Mouse (Mus musculus) frontal cortex, adult 2 months (tissue): ENCODE measurements around the gene Cd68. TPM values are rescaled to one million over a fixed set of nuclear protein-coding genes. Genes with fewer than 3 reads are reported as not detected.

Source experiments
- DNase-seq, 2 experiments: peaks; one replicate each; pipeline ENCODE4 v3.0.0; 2022; ENCODE audit warnings: low spot score in 1 of 2; ENCODE audit errors: extremely low spot score in 1 of 2
- polyA plus RNA-seq: library from polyadenylated mRNA; depleted of rRNA; stranded (reverse); fragments of >200 nt; gene quantifications from 2 replicates; pipeline ENCODE4 v1.2.3, GENCODE M21; 2012

The Cd68 gene
- polyA plus RNA-seq, 1 experiment = 13.7 TPM

DNA sequence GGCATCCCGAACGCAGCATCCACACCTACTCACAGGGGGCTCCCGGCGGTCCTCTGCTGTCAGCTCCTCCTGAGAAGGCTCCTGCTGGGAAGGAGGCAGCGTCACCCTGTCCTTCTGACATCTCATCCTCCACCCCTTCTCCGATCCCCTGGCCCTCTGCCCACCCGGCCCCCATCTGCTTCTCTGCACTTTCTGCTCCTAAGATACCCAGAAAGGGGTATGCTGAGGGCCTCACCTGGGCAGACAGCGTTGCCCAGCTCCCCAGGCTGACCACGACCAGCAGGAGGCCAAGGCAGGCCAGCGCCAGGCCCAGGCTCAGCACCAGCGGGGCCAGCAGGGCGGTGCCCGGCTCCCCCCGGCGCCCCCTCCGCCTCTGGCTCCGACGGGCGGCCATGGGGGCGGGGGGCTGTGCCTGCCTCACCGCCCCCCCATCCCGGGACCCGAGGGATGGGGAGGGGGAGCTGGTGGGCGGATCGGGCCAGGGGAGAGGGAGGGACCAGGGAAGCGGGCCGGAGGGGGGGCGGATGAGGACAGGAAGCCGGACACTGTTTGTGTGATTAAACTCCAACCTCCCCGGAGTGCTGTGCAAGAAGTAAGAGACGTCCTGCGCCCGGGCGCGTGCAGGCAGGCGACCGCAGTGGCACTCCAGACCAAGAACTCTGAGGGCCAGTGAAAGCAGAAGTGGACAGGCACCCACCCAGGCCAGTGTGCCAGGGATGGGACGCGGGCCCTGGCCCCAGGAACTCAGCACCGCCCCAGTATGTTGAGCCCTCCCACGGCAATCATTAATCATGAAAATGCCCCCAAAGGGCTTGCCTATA, 29.6 kb upstream of the Cd68 start, which contains the start of the genes Tnfsf12 and Tnfsfm13:
TSS of gene Tnfsf12 (minus strand) at position 489 of the 821 bp plus-strand sequence.
TSS of gene Tnfsfm13 (minus strand) at position 738 of the 821 bp plus-strand sequence.
- peak in 1 of 2 experiments; percentile 20 for DNase-seq

GRCm38 (mm10) chr11:69695046-69695360, 29.1 kb upstream of the Cd68 start:
- peak in 1 of 2 experiments; percentile 67 for DNase-seq

- no peak for DNase-seq
Measured at GRCm38 (mm10) chr11:69693421-69693965, 27.5 kb upstream of the Cd68 start.

DNA sequence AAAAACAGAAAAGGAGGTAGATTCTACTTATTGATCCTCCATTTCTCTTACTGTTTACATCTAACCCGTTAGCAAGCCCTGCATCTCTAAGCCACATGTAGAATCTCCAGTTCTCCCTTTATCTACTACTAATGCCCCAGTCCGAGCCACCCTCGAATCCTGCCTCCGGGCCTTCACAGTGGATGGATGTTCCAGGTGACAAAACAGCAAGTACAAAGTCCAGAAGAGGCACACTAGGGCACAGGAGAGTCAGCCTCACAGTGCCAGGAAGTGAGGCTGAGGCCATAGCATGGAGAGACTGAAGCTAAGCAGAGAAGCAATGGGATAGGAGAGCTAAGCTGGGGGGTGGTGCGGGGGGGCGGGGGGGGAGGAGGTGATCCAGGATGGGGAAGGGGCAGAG, 26.9 kb upstream of the Cd68 start:
- DNase-seq = no peak

DNA sequence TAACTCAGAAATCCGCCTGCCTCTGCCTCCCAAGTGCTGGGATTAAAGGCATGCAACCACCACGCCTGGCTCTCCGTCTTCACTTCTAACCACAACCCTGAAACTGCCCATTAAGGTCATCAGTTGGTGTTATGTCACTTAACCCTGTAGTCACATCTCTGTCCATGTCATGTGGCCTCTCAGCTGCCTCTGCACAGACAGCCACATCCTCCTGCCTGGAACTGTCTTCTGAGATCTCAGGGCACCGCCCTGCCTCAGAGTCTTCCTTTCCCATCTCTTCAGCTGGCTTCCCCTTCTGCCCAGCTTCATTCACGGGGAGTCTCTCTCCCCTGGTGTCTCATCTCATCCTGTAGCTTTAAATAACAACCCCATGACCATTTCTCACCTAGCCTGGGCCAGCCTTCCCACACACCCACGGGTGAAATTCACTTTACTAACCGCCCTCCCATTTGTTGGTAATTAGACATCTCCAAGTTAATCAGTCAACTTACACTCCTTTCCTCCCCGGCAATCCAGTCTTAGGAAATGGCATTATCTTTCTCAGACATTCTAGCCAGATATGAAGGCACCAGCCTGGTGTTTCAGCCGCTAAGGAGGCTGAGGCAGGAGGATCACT, 26.4 kb upstream of the Cd68 start:
- no peak for DNase-seq

DNA sequence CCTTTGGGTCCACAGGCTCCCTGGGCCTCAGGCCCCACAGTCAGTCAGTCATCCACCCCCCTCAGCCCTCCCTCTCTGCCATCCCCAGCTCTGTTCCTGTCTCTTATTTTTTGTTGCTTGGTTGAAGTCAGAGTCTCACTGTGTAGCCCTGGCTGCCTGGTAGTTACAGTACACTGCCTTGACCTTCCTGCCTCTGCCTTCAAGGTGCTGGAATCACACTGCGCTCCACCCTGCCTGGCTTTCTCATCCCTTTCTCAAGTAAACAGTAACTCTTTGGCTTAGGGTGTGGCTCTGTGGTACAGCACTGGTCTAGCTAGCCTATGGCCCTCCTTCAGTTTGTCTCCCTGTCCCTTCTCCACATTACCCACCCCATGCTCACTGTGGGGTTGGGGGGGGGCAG, 23.9 kb upstream of the Cd68 start:
- no peak for DNase-seq

GRCm38 (mm10) chr11:69687061-69687460, 21.1 kb upstream of the Cd68 start:
- DNase-seq = no peak

DNA sequence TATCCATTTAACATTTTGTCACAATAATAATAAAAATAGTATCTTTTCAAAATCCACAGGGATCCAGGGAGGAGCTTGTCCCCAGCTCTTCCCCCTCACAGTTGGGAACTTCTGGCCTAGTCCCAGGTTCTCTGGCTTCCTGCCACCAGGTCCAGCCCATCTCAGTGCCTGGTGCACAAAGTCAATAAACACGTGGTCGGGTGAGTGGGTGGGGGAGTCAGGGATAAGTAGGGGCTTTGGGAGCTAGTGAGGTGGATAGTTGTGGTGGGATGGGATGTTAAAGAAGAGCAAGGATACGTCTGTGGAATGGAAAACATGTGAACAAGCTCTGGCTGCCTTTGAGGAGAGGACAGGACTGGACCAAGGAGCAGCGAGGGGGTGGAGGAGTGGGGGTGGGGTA, 20.4 kb upstream of the Cd68 start:
- DNase-seq = no peak

- DNase-seq = peak in 1 of 2 experiments; percentile 61
Measured at GRCm38 (mm10) chr11:69685526-69686148, 19.7 kb upstream of the Cd68 start, which contains the start of gene Tnfsf13. TSS of gene Tnfsf13 (minus strand) at chr11:69685784.

GRCm38 (mm10) chr11:69684936-69685335, 19.0 kb upstream of the Cd68 start:
- DNase-seq = no peak

DNA sequence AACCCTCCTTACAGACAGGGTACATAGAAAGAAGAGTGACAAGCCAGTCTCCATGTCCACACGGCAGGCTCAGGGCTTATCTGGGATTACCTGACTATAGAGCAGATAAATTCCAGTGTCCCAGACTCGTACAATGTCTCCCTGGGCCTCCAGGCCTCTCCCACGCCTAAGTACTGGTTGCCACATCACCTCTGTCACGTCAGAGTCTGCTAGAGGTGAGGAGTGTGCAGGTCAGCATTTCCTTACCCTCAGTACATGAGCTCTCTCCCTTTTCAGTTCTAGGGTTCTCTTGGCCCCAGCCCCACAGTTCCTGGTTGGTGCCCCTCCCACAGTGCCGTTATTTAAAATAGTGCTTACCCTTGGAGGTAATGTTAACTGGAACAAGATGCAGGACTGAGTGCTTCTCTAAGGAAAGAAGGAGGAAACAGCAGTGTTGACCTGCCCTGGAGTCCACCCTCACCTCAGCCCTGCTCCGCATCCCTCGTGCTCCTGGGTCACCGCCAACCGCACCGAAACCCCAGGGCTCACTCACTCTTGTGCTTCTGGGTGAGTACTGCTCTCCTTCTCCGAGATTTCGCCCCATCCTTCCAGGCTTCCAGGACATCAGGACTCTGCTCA, 18.3 kb upstream of the Cd68 start:
- DNase-seq = no peak

DNA sequence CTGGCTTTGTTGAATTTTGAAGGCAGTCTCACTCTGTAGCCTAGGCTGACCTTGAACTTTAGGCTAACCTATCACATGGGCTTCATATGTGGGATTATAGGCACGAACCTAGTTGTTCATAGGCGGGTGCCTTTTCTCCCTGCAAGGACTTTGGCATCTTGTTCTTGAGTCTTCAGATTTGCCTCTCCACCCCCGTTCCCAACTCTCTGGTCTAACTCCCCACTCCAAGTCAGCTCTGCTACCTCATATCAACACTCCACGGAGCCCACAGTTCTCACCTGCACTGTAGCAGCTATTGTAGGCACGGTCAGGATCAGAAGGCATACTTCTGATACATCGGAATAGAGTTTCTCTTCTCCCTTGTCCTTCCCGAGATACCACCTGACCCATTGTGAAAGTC, 17.6 kb upstream of the Cd68 start:
- no peak for DNase-seq

DNA sequence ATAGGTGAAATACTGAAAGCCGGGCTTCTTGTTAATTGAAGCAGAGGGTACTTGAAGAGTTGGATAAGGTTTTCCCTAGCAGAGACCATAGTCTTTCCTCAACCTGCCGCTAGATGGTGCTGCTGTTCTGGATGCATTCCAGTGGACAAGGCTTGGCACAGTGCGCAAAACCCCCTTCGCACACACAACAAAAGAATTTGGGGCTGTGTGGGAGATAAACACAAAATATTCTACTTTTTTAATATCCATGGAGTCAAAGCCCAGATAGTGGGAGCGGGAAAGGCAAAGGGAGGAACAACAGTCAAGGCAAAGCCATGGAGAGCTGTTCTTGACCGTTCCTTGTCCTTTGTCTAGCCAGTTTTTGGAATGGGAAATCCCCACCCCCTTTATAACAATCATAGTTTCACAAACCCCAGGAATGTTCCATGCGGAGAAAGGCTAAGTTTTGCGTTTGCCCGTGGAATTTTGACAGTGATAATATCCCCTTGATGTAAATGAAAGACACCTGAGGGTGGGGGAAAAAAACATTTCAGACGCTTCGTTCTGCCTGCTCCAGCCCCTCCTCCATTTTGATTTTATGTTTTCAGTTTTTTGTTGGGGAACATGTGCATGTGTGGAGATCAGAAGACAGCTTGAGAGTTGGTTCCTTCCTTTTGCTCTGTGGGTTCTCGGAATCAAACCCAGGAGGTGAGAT, 17.0 kb upstream of the Cd68 start:
- peak in 1 of 2 experiments; percentile 96 for DNase-seq

DNA sequence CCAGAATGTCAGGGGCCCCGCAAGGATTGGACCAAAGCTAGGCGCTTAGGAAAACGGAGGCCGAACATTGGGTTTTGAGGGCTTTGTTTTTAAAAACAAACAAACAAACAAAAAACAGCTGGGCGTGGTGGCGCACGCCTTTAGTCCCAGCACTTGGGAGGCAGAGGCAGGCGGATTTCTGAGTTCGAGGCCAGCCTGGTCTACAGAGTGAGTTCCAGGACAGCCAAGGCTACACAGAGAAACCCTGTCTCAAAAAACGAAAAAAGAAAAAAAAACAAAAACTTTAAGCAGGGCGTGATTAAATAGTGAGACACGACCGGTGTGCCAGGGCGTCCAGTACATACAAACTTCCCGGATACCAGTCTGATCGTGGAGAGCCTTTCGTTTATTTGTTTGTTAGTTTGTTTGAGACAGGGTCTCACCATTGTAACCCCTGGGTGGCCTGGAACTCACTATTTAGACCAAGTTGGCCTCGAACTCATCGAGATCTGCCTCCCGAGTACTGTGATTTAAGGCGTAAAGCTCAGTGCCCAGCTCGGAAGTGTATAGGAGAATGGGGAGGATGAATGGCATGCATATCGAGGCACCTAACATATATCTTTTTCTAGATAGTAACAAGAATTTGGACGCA, 16.4 kb upstream of the Cd68 start:
- no peak for DNase-seq

GRCm38 (mm10) chr11:69681314-69682208, 15.6 kb upstream of the Cd68 start, which contains the start of gene Senp3:
TSS of gene Senp3 (minus strand) at chr11:69682084.
- peak; percentile 94 to 97 for DNase-seq

- DNase-seq = no peak
Measured at GRCm38 (mm10) chr11:69680136-69680855, 14.3 kb upstream of the Cd68 start.

GRCm38 (mm10) chr11:69679144-69679543, 13.2 kb upstream of the Cd68 start:
- no peak for DNase-seq

GRCm38 (mm10) chr11:69672211-69672706, 6.3 kb upstream of the Cd68 start, which contains the start of gene Eif4a1:
TSS of gene Eif4a1 (minus strand) at chr11:69672423.
- peak; percentile 100 for DNase-seq
